Mouse (Mus musculus) heart, embryonic 13.5 days (tissue): ENCODE measurements at regions not wholly inside any gene's neighbourhood (a gene's known extent, or its start where the extent isn't known, plus 50 kb on each side); places are given as distances from the start of the nearest gene placed in this dataset.

Source experiments
- ATAC-seq: fragments of 200-750 bp; cut with Nextera tagmentation; 2 replicates; pipeline ENCODE4 v1.8.0; 2017; ENCODE audit warnings: moderate TSS enrichment; ENCODE audit not compliant: insufficient number of reproducible peaks, low FRiP score, low TSS enrichment; ENCODE audit errors: extremely low read depth
- H3K27ac ChIP-seq: fragments of 300-500 bp; sonication (generic); replicated peaks from 2 replicates; pipeline ENCODE4 v1.5.1; 2015; ENCODE audit warnings: moderate library complexity, mild to moderate bottlenecking, inconsistent platforms
- H3K27me3 ChIP-seq: fragments of 300-500 bp; sonication (generic); replicated peaks from 2 replicates; pipeline ENCODE4 v1.6.1; 2015; ENCODE audit warnings: mild to moderate bottlenecking, inconsistent platforms
- H3K36me3 ChIP-seq: fragments of 300-500 bp; sonication (generic); 2 replicates; pipeline ENCODE4 v1.6.1; 2015; ENCODE audit warnings: mild to moderate bottlenecking, inconsistent platforms
- H3K4me1 ChIP-seq: fragments of 300-500 bp; sonication (generic); 2 replicates; pipeline ENCODE4 v1.6.1; 2015; ENCODE audit warnings: inconsistent platforms
- H3K4me2 ChIP-seq: fragments of 300-500 bp; sonication (generic); 2 replicates; pipeline ENCODE4 v1.6.1; 2015; ENCODE audit warnings: inconsistent platforms, mild to moderate bottlenecking, moderate library complexity
- H3K4me3 ChIP-seq: fragments of 300-500 bp; sonication (generic); 2 replicates; pipeline ENCODE4 v1.5.1; 2015; ENCODE audit warnings: moderate library complexity, mild to moderate bottlenecking, inconsistent platforms
- H3K9ac ChIP-seq: fragments of 300-500 bp; sonication (generic); 2 replicates; pipeline ENCODE4 v1.6.1; 2015; ENCODE audit warnings: inconsistent platforms, mild to moderate bottlenecking, moderate library complexity
- H3K9me3 ChIP-seq: fragments of 300-500 bp; sonication (generic); 2 replicates; pipeline ENCODE4 v1.6.1; 2016; ENCODE audit warnings: inconsistent platforms
- WGBS: fragments of 180-500 bp; shearing (Covaris S2); methylation state at CpG from one replicate; pipeline ENCODE4 v1.1.7; 2015; ENCODE audit warnings: mixed read lengths; 5-methylcytosine and 5-hydroxymethylcytosine counted together

GRCm38 (mm10) chr4:55860055-55860454 lies 327.8 kb upstream of the Klf4 start:
- Histone ChIP-seq H3K9me3 (no peaks in the 10 kb centered on the region), H3K27me3 (no peaks in the 10 kb centered on the region), H3K4me2 (no peak overlapping the region), H3K36me3 (no peaks in the 10 kb centered on the region), H3K4me3 (no peak overlapping the region), H3K4me1 (no peaks in the 10 kb centered on the region), H3K27ac (no peak overlapping the region), H3K9ac (no peak overlapping the region)
- no peak for ATAC-seq
- 47% methylated on average over 2 of the region's 2 CpGs for WGBS

- H3K36me3 ChIP-seq = no peaks in the 10 kb centered on the region
- H3K4me2 ChIP-seq = no peak overlapping the region
Observed at GRCm38 (mm10) chr4:55859211-55859761, 327.0 kb upstream of the Klf4 start.

GRCm38 (mm10) chr4:55851430-55851829 lies 319.2 kb upstream of the Klf4 start:
- no peaks in the 10 kb centered on the region for H3K9me3 ChIP-seq
- ATAC-seq = no peak
- H3K4me2 ChIP-seq = no peak overlapping the region
- H3K9ac ChIP-seq = no peak overlapping the region
- H3K36me3 ChIP-seq = no peaks in the 10 kb centered on the region
- H3K4me3 ChIP-seq = no peak overlapping the region
- H3K4me1 ChIP-seq = no peaks in the 10 kb centered on the region
- no peak overlapping the region for H3K27ac ChIP-seq
- 82% methylated on average over 1 of the region's 1 CpGs for WGBS
- no peaks in the 10 kb centered on the region for H3K27me3 ChIP-seq

More at GRCm38 (mm10) chr4:55859211-55859761, 327.0 kb upstream of the Klf4 start:
- Histone ChIP-seq H3K27ac (no peak overlapping the region), H3K9me3 (no peaks in the 10 kb centered on the region), H3K4me1 (no peaks in the 10 kb centered on the region), H3K9ac (no peak overlapping the region), H3K4me3 (no peak overlapping the region), H3K27me3 (no peaks in the 10 kb centered on the region)
- ATAC-seq = no peak
- WGBS = 78% methylated on average over 2 of the region's 2 CpGs

- H3K9ac ChIP-seq = no peak overlapping the region
- H3K4me1 ChIP-seq = no peaks in the 10 kb centered on the region
- no peaks in the 10 kb centered on the region for H3K36me3 ChIP-seq
- H3K9me3 ChIP-seq = no peaks in the 10 kb centered on the region
- H3K4me3 ChIP-seq = no peak overlapping the region
- WGBS = 61% methylated on average over 5 of the region's 5 CpGs
- H3K4me2 ChIP-seq = no peak overlapping the region
- no peaks in the 10 kb centered on the region for H3K27me3 ChIP-seq
- H3K27ac ChIP-seq = no peak overlapping the region
- ATAC-seq = no peak
Observed at GRCm38 (mm10) chr4:55851027-55851426, 318.8 kb upstream of the Klf4 start.

- WGBS = 46% methylated on average over 12 of the region's 12 CpGs
- H3K36me3 ChIP-seq = no peaks in the 10 kb centered on the region
- no peaks in the 10 kb centered on the region for H3K27me3 ChIP-seq
- ATAC-seq = no peak; the same call in 1 of the 2 replicates
- no peak overlapping the region for H3K4me3 ChIP-seq
- no peak overlapping the region for H3K4me2 ChIP-seq
- H3K9me3 ChIP-seq = no peaks in the 10 kb centered on the region
- no peaks in the 10 kb centered on the region for H3K4me1 ChIP-seq
- H3K27ac ChIP-seq = no peak overlapping the region
- H3K9ac ChIP-seq = no peak overlapping the region
Observed at GRCm38 (mm10) chr4:55843727-55844401, 311.6 kb upstream of the Klf4 start.

GRCm38 (mm10) chr4:55838568-55838967 lies 306.3 kb upstream of the Klf4 start:
- Histone ChIP-seq H3K4me1 (no peaks in the 10 kb centered on the region), H3K36me3 (no peaks in the 10 kb centered on the region), H3K9me3 (no peaks in the 10 kb centered on the region), H3K27ac (no peak overlapping the region), H3K4me2 (no peak overlapping the region), H3K27me3 (no peaks in the 10 kb centered on the region), H3K9ac (no peak overlapping the region), H3K4me3 (no peak overlapping the region)
- whole genome bisulfite sequencing = 75% methylated on average over 3 of the region's 3 CpGs
- ATAC-seq = no peak

GRCm38 (mm10) chr4:55824047-55824760 lies 291.9 kb upstream of the Klf4 start:
- no peaks in the 10 kb centered on the region for H3K27me3 ChIP-seq
- no peak for ATAC-seq
- no peaks in the 10 kb centered on the region for H3K36me3 ChIP-seq
- no peak overlapping the region for H3K9ac ChIP-seq
- H3K4me1 ChIP-seq = peaks cover 19% of the 10 kb centered on the region
- 52% methylated on average over 9 of the region's 9 CpGs for WGBS
- H3K4me3 ChIP-seq = no peak overlapping the region
- no peak overlapping the region for H3K4me2 ChIP-seq
- H3K9me3 ChIP-seq = no peaks in the 10 kb centered on the region
- H3K27ac ChIP-seq = no peak overlapping the region

- no peaks in the 10 kb centered on the region for H3K27me3 ChIP-seq
- H3K9ac ChIP-seq = no peak overlapping the region
- ATAC-seq = no peak
- 71% methylated on average over 1 of the region's 1 CpGs for WGBS
- H3K4me1 ChIP-seq = peaks cover 19% of the 10 kb centered on the region
- H3K4me3 ChIP-seq = no peak overlapping the region
- H3K36me3 ChIP-seq = no peaks in the 10 kb centered on the region
- no peak overlapping the region for H3K27ac ChIP-seq
- no peaks in the 10 kb centered on the region for H3K9me3 ChIP-seq
- H3K4me2 ChIP-seq = no peak overlapping the region
Observed at GRCm38 (mm10) chr4:55823583-55823982, 291.3 kb upstream of the Klf4 start.

GRCm38 (mm10) chr4:55817035-55817818 lies 285.0 kb upstream of the Klf4 start:
- no peak overlapping the region for H3K4me3 ChIP-seq
- WGBS = 78% methylated on average over 4 of the region's 4 CpGs
- ATAC-seq = no peak

GRCm38 (mm10) chr4:55815832-55816231 lies 283.6 kb upstream of the Klf4 start:
- H3K4me2 ChIP-seq = no peak overlapping the region
- no peak overlapping the region for H3K4me3 ChIP-seq
- H3K9me3 ChIP-seq = no peaks in the 10 kb centered on the region
- no peaks in the 10 kb centered on the region for H3K27me3 ChIP-seq
- H3K9ac ChIP-seq = no peak overlapping the region
- 67% methylated on average over 3 of the region's 3 CpGs for WGBS
- H3K4me1 ChIP-seq = no peaks in the 10 kb centered on the region
- H3K36me3 ChIP-seq = no peaks in the 10 kb centered on the region
- H3K27ac ChIP-seq = no peak overlapping the region
- no peak for ATAC-seq

More at GRCm38 (mm10) chr4:55817035-55817818, 285.0 kb upstream of the Klf4 start:
- Histone ChIP-seq H3K4me1 (no peaks in the 10 kb centered on the region), H3K9me3 (no peaks in the 10 kb centered on the region), H3K9ac (no peak overlapping the region), H3K4me2 (no peak overlapping the region), H3K36me3 (no peaks in the 10 kb centered on the region), H3K27me3 (no peaks in the 10 kb centered on the region), H3K27ac (no peak overlapping the region)

GRCm38 (mm10) chr4:55812846-55813245 lies 280.6 kb upstream of the Klf4 start:
- Histone ChIP-seq H3K9me3 (no peaks in the 10 kb centered on the region), H3K4me1 (no peaks in the 10 kb centered on the region), H3K27ac (no peak overlapping the region), H3K27me3 (0 out of 2 replicates have a peak, but pooled peaks cover 2% of the 10 kb centered on the region), H3K4me3 (no peak overlapping the region), H3K9ac (no peak overlapping the region), H3K36me3 (no peaks in the 10 kb centered on the region), H3K4me2 (no peak overlapping the region)
- 71% methylated on average over 8 of the region's 8 CpGs for WGBS
- no peak for ATAC-seq
